Mouse (Mus musculus): ENCODE results near the gene Sobp.
A peak's percentile ranks its signal among the peaks of the same experiment; 100 is the strongest.

Gene Sobp

DNA sequence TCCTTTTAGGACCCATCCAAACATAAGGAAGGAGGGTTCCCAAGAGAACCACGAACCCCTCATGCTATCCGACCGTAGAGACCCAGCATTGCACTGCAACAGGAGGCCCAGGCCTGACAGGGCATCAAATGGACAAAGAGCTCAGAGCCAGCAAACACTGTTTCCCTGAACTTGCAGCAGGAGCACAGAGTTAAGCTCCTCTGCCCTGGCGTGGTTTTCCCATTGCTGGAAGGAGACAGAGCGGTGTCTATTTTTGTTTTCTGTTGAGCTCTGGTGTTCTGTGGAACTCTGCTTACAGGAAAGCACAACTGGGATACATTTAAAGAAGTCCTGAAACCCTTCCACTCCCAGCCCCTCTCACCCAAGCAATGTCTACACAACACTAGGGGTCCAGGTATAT is 15.0 kb downstream of the Sobp start:
- DNase-seq (ENCODE audit: low read depth, low spot score), result no peak

GRCm38 (mm10) chr10:43158917-43159316 is 15.4 kb downstream of the Sobp start:
- no peak for DNase-seq (ENCODE audit: low read depth, low spot score)

- no peak for DNase-seq (ENCODE audit: low read depth, low spot score)
Measured at GRCm38 (mm10) chr10:43155046-43155560, 19.2 kb downstream of the Sobp start.

GRCm38 (mm10) chr10:43152643-43153042 is 21.7 kb downstream of the Sobp start:
- no peak for DNase-seq (ENCODE audit: low read depth, low spot score)

- no peak for DNase-seq (ENCODE audit: low read depth, low spot score)
Measured at GRCm38 (mm10) chr10:43148456-43148855, 25.9 kb downstream of the Sobp start.

GRCm38 (mm10) chr10:43143173-43143572 is 31.2 kb downstream of the Sobp start:
- DNase-seq (ENCODE audit: low read depth, low spot score), result peak; percentile 4

GRCm38 (mm10) chr10:43134027-43134426 is 40.3 kb downstream of the Sobp start:
- DNase-seq (ENCODE audit: low read depth, low spot score), result no peak

DNA sequence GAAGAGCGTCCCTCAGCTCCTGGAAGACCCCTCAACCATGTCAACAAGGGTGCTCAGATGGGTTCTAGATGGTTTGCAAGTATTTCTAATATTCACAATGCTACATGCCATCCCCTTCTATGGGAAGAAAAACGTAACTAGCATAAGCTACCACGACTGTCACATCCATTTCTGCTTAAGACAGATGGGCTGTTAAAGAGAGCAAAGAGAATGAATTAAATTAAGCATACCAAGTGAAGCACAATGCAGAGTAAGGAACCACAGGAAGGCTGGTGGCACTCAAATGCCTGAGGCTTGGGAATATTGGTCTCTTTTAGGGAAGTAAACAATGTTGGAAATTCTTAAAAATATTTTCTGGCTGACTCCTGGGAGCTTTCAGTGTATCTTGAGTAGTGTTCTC is 45.6 kb downstream of the Sobp start:
- DNase-seq (ENCODE audit: low read depth, low spot score), result no peak

GRCm38 (mm10) chr10:43124561-43124960 is 49.8 kb downstream of the Sobp start:
- no peak for DNase-seq (ENCODE audit: low read depth, low spot score)

GRCm38 (mm10) chr10:43124156-43124555 is 50.2 kb downstream of the Sobp start:
- no peak for DNase-seq (ENCODE audit: low read depth, low spot score)

GRCm38 (mm10) chr10:43123422-43123821 is 50.9 kb downstream of the Sobp start:
- DNase-seq (ENCODE audit: low read depth, low spot score), result no peak

DNA sequence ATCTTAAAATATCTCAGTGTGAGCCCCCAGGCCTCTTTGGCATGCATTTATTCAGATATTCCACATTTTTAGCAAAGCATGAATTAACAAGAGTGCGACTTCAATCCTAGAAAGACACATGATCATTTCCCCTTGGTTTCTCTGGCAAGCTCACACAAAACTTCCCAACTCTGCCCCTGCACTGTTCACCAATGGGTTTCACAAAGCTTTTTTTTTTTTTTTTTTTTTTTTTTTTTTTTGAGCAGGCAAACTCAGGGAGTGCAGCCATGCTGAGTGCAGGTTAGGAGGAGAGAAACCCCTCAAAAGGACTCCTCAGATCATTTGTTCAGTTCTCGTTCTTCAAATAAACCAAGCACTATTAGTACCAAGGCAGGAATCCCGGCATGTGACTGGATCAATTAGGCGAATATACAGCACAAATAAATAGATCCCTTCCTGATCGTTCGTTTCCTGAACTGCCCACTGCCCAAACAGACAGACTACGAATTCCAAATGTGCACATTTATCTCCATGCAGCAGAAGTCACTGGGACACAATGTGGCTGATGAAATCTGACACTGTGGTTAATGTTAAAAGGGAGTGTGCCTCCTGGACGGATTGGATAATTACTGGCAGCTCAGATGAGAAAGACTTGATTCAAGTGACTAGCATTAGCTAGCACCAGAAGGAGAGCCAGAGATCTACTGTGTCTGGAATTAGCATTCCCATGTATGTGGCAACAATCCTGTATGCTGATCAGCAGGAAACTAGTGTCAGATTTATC is 53.5 kb downstream of the Sobp start:
- DNase-seq (ENCODE audit: low read depth, low spot score), result no peak

DNA sequence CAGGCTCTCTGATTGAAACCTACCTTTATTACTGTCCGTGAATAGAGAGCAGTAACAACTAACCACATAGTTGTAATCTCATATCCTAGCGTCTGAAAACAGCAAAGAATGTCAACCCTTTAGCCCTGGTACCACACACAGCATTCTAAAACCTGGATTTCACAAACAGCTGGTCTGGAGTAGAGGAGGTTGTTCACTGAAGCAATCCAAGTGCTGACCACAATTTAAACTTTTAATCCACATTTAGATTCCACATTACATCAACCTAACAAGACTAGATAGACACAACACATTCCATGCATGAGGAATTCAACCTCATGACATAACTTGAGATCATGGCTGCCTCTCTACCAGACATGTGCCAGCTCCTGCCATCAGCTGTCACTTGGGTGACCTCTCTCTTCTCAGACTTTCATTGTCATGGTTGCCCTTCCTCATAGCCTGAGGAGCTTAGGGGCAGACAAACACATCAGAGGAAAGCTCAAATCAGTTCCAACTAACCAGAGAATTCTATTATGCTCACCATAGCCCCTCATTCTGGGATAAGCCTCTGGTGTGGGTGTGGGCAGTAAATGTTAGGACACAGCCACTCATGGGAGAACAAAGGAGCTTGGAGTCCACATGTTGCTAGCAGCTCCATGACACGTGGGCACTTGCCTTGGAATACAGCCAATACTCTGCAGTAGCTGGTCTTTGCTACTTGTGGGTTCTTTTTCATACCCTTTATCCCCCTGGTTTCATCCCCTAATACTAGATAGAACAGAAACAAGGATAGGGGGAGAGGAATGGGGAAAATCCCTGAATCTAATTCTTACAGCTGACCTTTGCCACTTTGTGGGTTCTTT is 58.0 kb downstream of the Sobp start:
- peak; percentile 4 for DNase-seq (ENCODE audit: low read depth, low spot score)

DNA sequence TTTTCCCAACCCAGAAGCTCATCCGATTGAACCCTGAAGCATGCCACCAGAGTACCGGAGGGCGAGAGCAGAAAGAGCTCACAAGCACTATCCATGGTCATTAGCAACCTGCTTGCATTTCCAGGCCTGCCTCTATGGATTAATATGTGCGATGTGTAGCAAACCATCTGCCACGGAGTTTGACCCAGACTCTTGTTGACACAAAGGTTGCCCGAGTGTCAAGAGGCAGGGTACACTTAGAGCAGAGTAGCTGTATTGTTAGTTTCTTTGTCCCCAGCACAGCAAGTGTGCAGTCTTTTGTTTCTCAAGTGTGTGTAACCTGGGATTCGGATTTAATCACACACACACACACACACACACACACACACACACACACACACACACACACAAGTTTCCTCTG is 62.0 kb downstream of the Sobp start:
- no peak for DNase-seq (ENCODE audit: low read depth, low spot score)

- DNase-seq (ENCODE audit: low read depth, low spot score), result no peak
Measured at GRCm38 (mm10) chr10:43106616-43107015, 67.7 kb downstream of the Sobp start.

DNA sequence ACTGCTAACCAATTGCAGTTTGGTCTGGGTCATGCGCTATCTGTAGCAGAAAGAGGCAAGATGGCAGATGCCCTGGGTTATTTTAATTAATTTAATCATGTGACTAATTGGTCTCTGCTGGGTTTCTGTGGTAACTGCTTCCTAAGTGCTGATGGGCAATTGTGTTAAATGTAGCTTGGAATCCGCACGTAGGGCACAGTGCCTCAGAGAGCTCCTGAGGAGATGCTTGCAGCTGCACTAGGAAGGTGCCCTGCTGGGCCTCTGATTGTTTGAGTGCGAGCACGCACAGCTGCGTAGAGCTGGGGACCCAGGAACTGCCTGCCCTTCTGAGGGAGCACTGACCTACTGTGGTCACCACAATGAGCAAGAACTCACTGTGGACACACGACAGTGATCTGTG is 68.1 kb downstream of the Sobp start:
- no peak for DNase-seq (ENCODE audit: low read depth, low spot score)

- no peak for DNase-seq (ENCODE audit: low read depth, low spot score)
Measured at GRCm38 (mm10) chr10:43100513-43100912, 73.8 kb downstream of the Sobp start.

GRCm38 (mm10) chr10:43099229-43099628 is 75.1 kb downstream of the Sobp start:
- DNase-seq (ENCODE audit: low read depth, low spot score), result no peak

DNA sequence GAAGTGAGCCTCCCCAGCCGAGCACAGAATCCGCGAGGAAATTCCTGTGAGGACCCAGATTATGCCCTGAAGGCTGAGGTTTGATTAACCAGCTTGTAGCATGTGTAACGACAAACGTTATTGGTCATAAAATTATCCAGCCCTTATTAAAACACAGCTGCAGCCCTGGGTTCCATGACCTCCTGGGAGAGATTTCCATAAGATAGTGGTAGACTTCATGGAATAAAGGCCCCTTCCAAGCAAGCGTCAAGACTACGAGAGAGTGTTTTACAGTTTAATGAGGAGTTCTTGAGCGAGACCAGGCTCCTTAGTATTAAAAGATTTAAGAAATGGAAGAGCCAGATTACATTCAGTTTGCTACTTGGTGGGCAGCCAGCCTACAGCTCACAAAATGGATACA is 76.6 kb downstream of the Sobp start:
- DNase-seq (ENCODE audit: low read depth, low spot score), result no peak

DNA sequence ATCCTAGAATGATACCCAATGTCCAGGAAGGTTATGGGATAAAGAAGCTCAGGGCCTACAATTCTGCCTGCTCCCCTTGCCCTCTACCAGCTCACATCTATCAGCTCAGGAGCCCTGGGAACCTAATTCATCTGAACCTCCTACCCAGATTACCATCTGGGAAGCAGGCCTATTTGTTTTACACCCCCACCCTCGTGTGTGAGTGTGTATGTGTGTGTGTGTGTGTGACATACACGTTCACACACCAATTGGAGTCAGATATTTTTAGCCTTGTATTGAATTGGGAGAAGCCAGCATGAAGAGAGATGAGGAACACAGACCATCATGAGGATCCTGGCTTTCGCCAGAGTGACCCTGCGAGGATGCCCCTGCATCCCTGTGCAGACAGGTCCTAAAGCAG is 77.7 kb downstream of the Sobp start:
- no peak for DNase-seq (ENCODE audit: low read depth, low spot score)

- no peak for DNase-seq (ENCODE audit: low read depth, low spot score)
Measured at GRCm38 (mm10) chr10:43094537-43094936, 79.8 kb downstream of the Sobp start.

GRCm38 (mm10) chr10:43093440-43093839 is 80.9 kb downstream of the Sobp start:
- DNase-seq (ENCODE audit: low read depth, low spot score), result no peak

DNA sequence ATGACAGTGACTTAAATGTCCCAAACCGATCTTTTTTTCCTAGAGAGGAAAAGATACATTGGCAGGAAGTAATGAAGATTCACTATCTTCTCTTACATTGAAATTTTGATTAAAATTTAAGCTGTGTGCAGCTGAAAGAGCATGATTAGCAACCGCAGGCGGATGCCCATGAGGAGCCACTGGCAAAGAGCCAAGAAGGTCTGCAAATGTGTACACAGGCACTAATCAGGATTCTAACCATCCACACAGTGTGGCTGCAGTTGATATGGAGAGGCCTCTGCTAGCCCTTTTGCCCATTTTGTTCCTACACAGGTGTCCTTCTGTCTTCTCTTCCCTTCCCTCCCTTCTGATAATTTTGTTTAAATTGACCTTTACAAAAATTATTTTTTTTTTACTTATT is 84.3 kb downstream of the Sobp start:
- DNase-seq (ENCODE audit: low read depth, low spot score), result no peak
